Comparison of ENCODE assay signal across 8 mouse cellular contexts in genomic region chr7:133185931-133186601, GRCm38 (mm10).
A peak's percentile ranks its signal among the peaks of the same experiment; 100 is the strongest.
DNase-seq lines count a peak whose midpoint lies in the region; ATAC-seq and TF ChIP-seq lines count a peak whose summit lies in the region.

No protein-coding gene starts in this region.

- WGBS in embryonic facial prominence, embryonic 14.5 days = 13% methylated on average over 12 of the region's 12 CpGs
- 12% methylated on average over 12 of the region's 12 CpGs for WGBS in heart, embryonic 11.5 days (ENCODE audit: insufficient replicate concordance)
- WGBS in liver, embryonic 14.5 days (ENCODE audit: insufficient replicate concordance) = 13% methylated on average over 12 of the region's 12 CpGs
- 12% methylated on average over 12 of the region's 12 CpGs for WGBS in neural tube, embryonic 12.5 days

- no peak overlapping the region for H3K27ac ChIP-seq in bone marrow macrophage, adult 2 months (ENCODE audit: insufficient read depth, low read depth, low read length)
- H3K27ac ChIP-seq in embryonic facial prominence, embryonic 14.5 days (replicated peaks; ENCODE audit: low read depth, low read length) = no peak overlapping the region
- H3K27ac ChIP-seq in heart, embryonic 11.5 days (ENCODE audit: low read depth, low read length) = peak overlapping the region; percentile 46; the same call in 1 of the 2 replicates
- H3K27ac ChIP-seq in liver, embryonic 14.5 days = no peak overlapping the region
- H3K27ac ChIP-seq in neural tube, embryonic 12.5 days = no peak overlapping the region

- no peaks in the 10 kb centered on the region for H3K36me3 ChIP-seq in embryonic facial prominence, embryonic 14.5 days (ENCODE audit: control insufficient read depth, insufficient read depth, low read length)
- H3K36me3 ChIP-seq in heart, embryonic 11.5 days (ENCODE audit: control insufficient read depth, insufficient read depth, low read length) = no peaks in the 10 kb centered on the region
- no peaks in the 10 kb centered on the region for H3K36me3 ChIP-seq in liver, embryonic 14.5 days (replicated peaks; ENCODE audit: control insufficient read depth, insufficient read depth, low read depth)
- no peaks in the 10 kb centered on the region for H3K36me3 ChIP-seq in neural tube, embryonic 12.5 days

- ATAC-seq in embryonic facial prominence, embryonic 14.5 days (ENCODE audit: low read depth) = peak; percentile 80
- ATAC-seq in heart, embryonic 11.5 days (replicated peaks; ENCODE audit: insufficient number of reproducible peaks, low FRiP score, low TSS enrichment) = peak; percentile 82
- ATAC-seq in liver, embryonic 14.5 days (ENCODE audit: insufficient read depth) = peak; percentile 65
- peak; percentile 50 for ATAC-seq in neural tube, embryonic 12.5 days (ENCODE audit: low FRiP score, low read depth)

- H3K9ac ChIP-seq in embryonic facial prominence, embryonic 14.5 days (ENCODE audit: low read depth, low read length) = no peak overlapping the region
- no peak overlapping the region for H3K9ac ChIP-seq in heart, embryonic 11.5 days (ENCODE audit: low read depth, low read length)
- H3K9ac ChIP-seq in liver, embryonic 14.5 days (replicated peaks) = no peak overlapping the region
- H3K9ac ChIP-seq in neural tube, embryonic 12.5 days = no peak overlapping the region

- H3K4me2 ChIP-seq in embryonic facial prominence, embryonic 14.5 days (ENCODE audit: low read depth, low read length) = peak overlapping the region; percentile 44
- peak overlapping the region; percentile 52 for H3K4me2 ChIP-seq in heart, embryonic 11.5 days
- H3K4me2 ChIP-seq in liver, embryonic 14.5 days (ENCODE audit: low read depth) = peak overlapping the region; percentile 33; the same call in 1 of the 2 replicates
- peak overlapping the region; percentile 35 for H3K4me2 ChIP-seq in neural tube, embryonic 12.5 days (replicated peaks)

- H3K27me3 ChIP-seq in embryonic facial prominence, embryonic 14.5 days (replicated peaks; ENCODE audit: control insufficient read depth, insufficient read depth, low read length) = no peaks in the 10 kb centered on the region
- no peaks in the 10 kb centered on the region for H3K27me3 ChIP-seq in heart, embryonic 11.5 days (ENCODE audit: control insufficient read depth, insufficient read depth, low read length)
- no peaks in the 10 kb centered on the region for H3K27me3 ChIP-seq in liver, embryonic 14.5 days (ENCODE audit: control insufficient read depth, insufficient read depth, low read length)
- no peaks in the 10 kb centered on the region for H3K27me3 ChIP-seq in neural tube, embryonic 12.5 days (replicated peaks)

- H3K4me1 ChIP-seq in bone marrow macrophage, adult 2 months (ENCODE audit: control insufficient read depth, insufficient read depth, low read length) = no peaks in the 10 kb centered on the region
- H3K4me1 ChIP-seq in embryonic facial prominence, embryonic 14.5 days (ENCODE audit: control insufficient read depth, insufficient read depth, low read length) = peaks cover 7% of the 10 kb centered on the region
- 0 out of 2 replicates have a peak, but pooled peaks cover 10% of the 10 kb centered on the region for H3K4me1 ChIP-seq in heart, embryonic 11.5 days (ENCODE audit: control insufficient read depth, insufficient read depth, low read length)
- peaks cover 0 to 3% of the 10 kb centered on the region in 2 experiments; a peak in 2 of 4 replicates for H3K4me1 ChIP-seq in liver, embryonic 14.5 days (replicated peaks; ENCODE audit: control insufficient read depth in 2 of 2, insufficient read depth in 2 of 2, low read length in 1 of 2)
- no peaks in the 10 kb centered on the region for H3K4me1 ChIP-seq in neural tube, embryonic 12.5 days

- no peak; the same call in 1 of the 2 replicates for TF ChIP-seq CTCF in bone marrow macrophage, adult 2 months (IDR thresholded peaks at IDR 0.05; ENCODE audit: low read depth, low read length)
- TF ChIP-seq CTCF in liver, embryonic 14.5 days (IDR thresholded peaks at IDR 0.05; ENCODE audit: low read depth) = peak; percentile 41

- no peaks in the 10 kb centered on the region for H3K9me3 ChIP-seq in embryonic facial prominence, embryonic 14.5 days (ENCODE audit: control insufficient read depth, low read length)
- H3K9me3 ChIP-seq in heart, embryonic 11.5 days (replicated peaks; ENCODE audit: control insufficient read depth, low read length) = no peaks in the 10 kb centered on the region
- no peaks in the 10 kb centered on the region for H3K9me3 ChIP-seq in liver, embryonic 14.5 days (ENCODE audit: control insufficient read depth, low read length)
- H3K9me3 ChIP-seq in neural tube, embryonic 12.5 days = no peaks in the 10 kb centered on the region

- no peak for TF ChIP-seq POLR2A in bone marrow macrophage, adult 2 months (IDR thresholded peaks at IDR 0.05; ENCODE audit: borderline replicate concordance, low read depth, low read length)

- no peak for TF ChIP-seq EP300 in liver, embryonic 14.5 days (IDR thresholded peaks at IDR 0.05; ENCODE audit: low read depth)

- peak; percentile 90 for DNase-seq in ES-CJ7 (ENCODE audit: low read depth, low spot score)
- peak; percentile 85 for DNase-seq in embryonic facial prominence, embryonic 14.5 days (ENCODE audit: low spot score)
- DNase-seq in kidney, adult 9 months = peak; percentile 73
- peak in 2 of 3 experiments; percentile 15 to 33 for DNase-seq in liver, embryonic 14.5 days (ENCODE audit: low read depth in 3 of 3, low spot score in 3 of 3)
- no peak for DNase-seq in right cerebral cortex, postnatal 25 days

- H3K4me3 ChIP-seq in bone marrow macrophage, adult 2 months (ENCODE audit: insufficient read depth, low read length) = 0 out of 2 replicates have a peak overlapping the region, but pooled peaks have one; percentile 2
- H3K4me3 ChIP-seq in embryonic facial prominence, embryonic 14.5 days (ENCODE audit: low read depth, low read length) = no peak overlapping the region
- H3K4me3 ChIP-seq in heart, embryonic 11.5 days (ENCODE audit: low read depth, low read length) = 0 out of 2 replicates have a peak overlapping the region, but pooled peaks have one; percentile 0
- H3K4me3 ChIP-seq in liver, embryonic 14.5 days (ENCODE audit: insufficient read depth in 1 of 2, low read depth in 2 of 2, low read length in 2 of 2) = no peak overlapping the region
- H3K4me3 ChIP-seq in neural tube, embryonic 12.5 days = no peak overlapping the region

Comparison
In these comparisons a context has a peak if more than half of its experiments do, and no peak if none do; other contexts are left out.
1. H3K4me3 ChIP-seq: peak in bone marrow macrophage, adult 2 months (single experiment) and heart, embryonic 11.5 days (single experiment); none in embryonic facial prominence, embryonic 14.5 days (single experiment), liver, embryonic 14.5 days (0 of 2) and neural tube, embryonic 12.5 days (single experiment).
2. Peak in every context shown above with its lines, with median percentiles within 50 percentile points of each other: ATAC-seq and H3K4me2 ChIP-seq.